Mouse (Mus musculus): ENCODE measurements at regions not wholly inside any gene's neighbourhood (a gene's known extent, or its start where the extent isn't known, plus 50 kb on each side); places are given as distances from the start of the nearest gene placed in this dataset.

DNA sequence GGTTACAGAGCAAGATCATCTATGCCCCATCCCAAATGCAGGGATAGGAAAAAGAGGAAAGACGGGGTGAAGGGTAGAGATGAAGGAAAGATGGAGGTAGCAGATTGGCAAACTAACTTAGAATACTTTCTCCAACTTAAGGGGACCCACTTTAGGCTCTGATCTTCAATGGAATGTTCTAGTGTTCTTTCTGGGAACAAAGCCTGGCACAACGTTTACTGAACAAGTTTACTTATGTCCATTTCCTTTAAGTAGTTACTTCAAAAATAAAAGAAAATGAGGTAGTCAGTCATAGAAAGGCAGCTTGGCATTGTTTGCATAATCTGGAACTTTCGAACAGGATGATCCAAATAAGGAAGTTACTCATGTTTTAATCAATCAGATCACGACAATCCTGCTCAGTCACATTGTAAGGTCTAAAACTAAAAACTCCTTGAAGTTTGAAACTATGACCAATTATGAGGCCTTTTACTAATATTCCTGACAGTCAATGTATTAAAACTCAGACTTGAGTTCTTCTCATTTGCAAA lies 441.7 kb upstream of the Tbl1xr1 start:
- TF ChIP-seq MAX (IDR thresholded peaks at IDR 0.05; ENCODE audit: low read depth) (no peak), POLR2A (IDR thresholded peaks at IDR 0.05; ENCODE audit: insufficient read length, low read depth) (no peak), E2F4 (IDR thresholded peaks at IDR 0.05; ENCODE audit: insufficient read depth) (no peak), POLR2AphosphoS2 (IDR thresholded peaks at IDR 0.05; ENCODE audit: insufficient read length, low read depth) (no peak), USF1 (IDR thresholded peaks at IDR 0.05; ENCODE audit: low read depth) (no peak), REST (IDR thresholded peaks at IDR 0.05; ENCODE audit: insufficient read depth, insufficient read length) (no peak), TCF3 (IDR thresholded peaks at IDR 0.05; ENCODE audit: insufficient read length, low read depth) (no peak), MYOG (IDR thresholded peaks at IDR 0.05; ENCODE audit: control insufficient read depth in 1 of 3, insufficient read depth in 1 of 3, insufficient read length in 2 of 3, low read depth in 2 of 3) (no peak), MYOD1 (IDR thresholded peaks at IDR 0.05; ENCODE audit: control insufficient read depth in 1 of 3, insufficient read length in 2 of 3, low read depth in 2 of 3) (no peak), CEBPB (IDR thresholded peaks at IDR 0.05; ENCODE audit: insufficient read depth, poor library complexity, severe bottlenecking) (no peak), TCF12 (IDR thresholded peaks at IDR 0.05; ENCODE audit: insufficient read depth, poor library complexity, severe bottlenecking) (no peak), SRF (IDR thresholded peaks at IDR 0.05; ENCODE audit: control insufficient read depth, insufficient read length, low read depth) (no peak)
